Mouse (Mus musculus): ENCODE measurements around the gene 4833439L19Rik.
"Not testable (repeated sequence)": the region's sequence is repeated elsewhere in the genome, so short reads cannot be mapped to it uniquely, and the experiment has no call there.

4833439L19Rik gene

GRCm38 (mm10) chr13:54565201-54565581 lies at the start of gene 4833439L19Rik:
Gene 4833439L19Rik (minus strand): TSS chr13:54565435.
- DNase-seq (ENCODE audit: low spot score) = peak; percentile 90

- not testable (repeated sequence) for DNase-seq (ENCODE audit: low spot score)
Measured at GRCm38 (mm10) chr13:54613141-54613540, 47.9 kb upstream of the 4833439L19Rik start.

- peak; percentile 82 for DNase-seq (ENCODE audit: low spot score)
Measured at GRCm38 (mm10) chr13:54610972-54611754, 45.9 kb upstream of the 4833439L19Rik start, which contains the start of gene Cltb. Gene Cltb (minus strand): TSS chr13:54611344.

- no peak for DNase-seq (ENCODE audit: low spot score)
Measured at GRCm38 (mm10) chr13:54610613-54610971, 45.4 kb upstream of the 4833439L19Rik start.

- DNase-seq (ENCODE audit: low spot score) = no peak
Measured at GRCm38 (mm10) chr13:54609301-54609700, 44.1 kb upstream of the 4833439L19Rik start.

- DNase-seq (ENCODE audit: low spot score) = no peak
Measured at GRCm38 (mm10) chr13:54608666-54609065, 43.4 kb upstream of the 4833439L19Rik start.

- no peak for DNase-seq (ENCODE audit: low spot score)
Measured at GRCm38 (mm10) chr13:54608002-54608401, 42.8 kb upstream of the 4833439L19Rik start.

GRCm38 (mm10) chr13:54607204-54607603 lies 42.0 kb upstream of the 4833439L19Rik start:
- no peak for DNase-seq (ENCODE audit: low spot score)

- DNase-seq (ENCODE audit: low spot score) = no peak
Measured at GRCm38 (mm10) chr13:54605426-54605825, 40.2 kb upstream of the 4833439L19Rik start.

- DNase-seq (ENCODE audit: low spot score) = no peak
Measured at GRCm38 (mm10) chr13:54604221-54604620, 39.0 kb upstream of the 4833439L19Rik start.

GRCm38 (mm10) chr13:54603501-54603900 lies 38.3 kb upstream of the 4833439L19Rik start:
- DNase-seq (ENCODE audit: low spot score) = no peak

GRCm38 (mm10) chr13:54602639-54603111 lies 37.4 kb upstream of the 4833439L19Rik start:
- DNase-seq (ENCODE audit: low spot score) = no peak

GRCm38 (mm10) chr13:54598622-54599143 lies 33.4 kb upstream of the 4833439L19Rik start:
- no peak for DNase-seq (ENCODE audit: low spot score)

GRCm38 (mm10) chr13:54596870-54597269 lies 31.6 kb upstream of the 4833439L19Rik start:
- no peak for DNase-seq (ENCODE audit: low spot score)

GRCm38 (mm10) chr13:54596107-54596690 lies 31.0 kb upstream of the 4833439L19Rik start:
- DNase-seq (ENCODE audit: low spot score) = no peak

GRCm38 (mm10) chr13:54593617-54594016 lies 28.4 kb upstream of the 4833439L19Rik start:
- DNase-seq (ENCODE audit: low spot score) = no peak

GRCm38 (mm10) chr13:54591776-54592356 lies 26.6 kb upstream of the 4833439L19Rik start:
- DNase-seq (ENCODE audit: low spot score) = no peak

GRCm38 (mm10) chr13:54589996-54590951 lies 25.0 kb upstream of the 4833439L19Rik start, which contains the start of the genes Nop16 and Higd2a:
Gene Nop16 (minus strand): TSS chr13:54590090.
Gene Higd2a (plus strand): TSS chr13:54590207.
- peak; percentile 97 for DNase-seq (ENCODE audit: low spot score)

GRCm38 (mm10) chr13:54589414-54589995 lies 24.3 kb upstream of the 4833439L19Rik start:
- DNase-seq (ENCODE audit: low spot score) = no peak

GRCm38 (mm10) chr13:54585831-54586230 lies 20.6 kb upstream of the 4833439L19Rik start:
- no peak for DNase-seq (ENCODE audit: low spot score)

- no peak for DNase-seq (ENCODE audit: low spot score)
Measured at GRCm38 (mm10) chr13:54582860-54583259, 17.6 kb upstream of the 4833439L19Rik start.

Measured in left cerebral cortex, adult 11 months (tissue).